Mouse (Mus musculus): ENCODE results near the gene Olfr351. TPM values are rescaled to one million over a fixed set of nuclear protein-coding genes. Genes with fewer than 3 reads are reported as not detected.

The Olfr351 gene
- not detected in 2 replicates for polyA plus RNA-seq (2012; rRNA removed)

GRCm38 (mm10) chr2:36862560-36862959 is at the start of gene Olfr351:
TSS of gene Olfr351 (minus strand) at chr2:36862660.
- no peak for DNase-seq (ENCODE audit: low read depth)

- no peak for DNase-seq (ENCODE audit: low read depth)
These were observed 42.9 kb upstream of the Olfr351 start, which contains the start of gene Olfr354 for GRCm38 (mm10) chr2:36905380-36905779. TSS of gene Olfr354 (plus strand) at chr2:36905680.

GRCm38 (mm10) chr2:36897114-36897513 is 34.7 kb upstream of the Olfr351 start:
- DNase-seq (ENCODE audit: low read depth): no peak

- no peak for DNase-seq (ENCODE audit: low read depth)
These were observed 30.4 kb upstream of the Olfr351 start, which contains the start of gene Olfr353 for GRCm38 (mm10) chr2:36892836-36893235. TSS of gene Olfr353 (minus strand) at chr2:36892936.

GRCm38 (mm10) chr2:36868160-36868559 is 5.7 kb upstream of the Olfr351 start, which contains the start of gene Olfr352:
TSS of gene Olfr352 (plus strand) at chr2:36868460.
- DNase-seq (ENCODE audit: low read depth): no peak

- no peak for DNase-seq (ENCODE audit: low read depth)
These were observed 16.4 kb downstream of the Olfr351 start, which contains the start of gene Olfr350 for GRCm38 (mm10) chr2:36846010-36846409. TSS of gene Olfr350 (plus strand) at chr2:36846310.

GRCm38 (mm10) chr2:36816932-36817331 is 45.5 kb downstream of the Olfr351 start, which contains the start of gene Olfr3:
TSS of gene Olfr3 (minus strand) at chr2:36817032.
- no peak for DNase-seq (ENCODE audit: low read depth)

Other genes starting within 250 kb of the Olfr351 start
- gene Olfr345, start 222.6 kb downstream of the Olfr351 start, polyA plus RNA-seq (2012; rRNA removed): not detected in 2 replicates
- not detected in 2 replicates for gene Olfr346, start 176.9 kb downstream of the Olfr351 start, polyA plus RNA-seq (2012; rRNA removed)
- gene Olfr347, start 130.8 kb downstream of the Olfr351 start, polyA plus RNA-seq (2012; rRNA removed): not detected in 2 replicates
- gene Olfr348, start 78.4 kb downstream of the Olfr351 start, polyA plus RNA-seq (2012; rRNA removed): not detected in 2 replicates
- gene Olfr50, start 72.1 kb downstream of the Olfr351 start, polyA plus RNA-seq (2012; rRNA removed): not detected in 2 replicates
- not detected in 2 replicates for gene Olfr3, start 45.6 kb downstream of the Olfr351 start, polyA plus RNA-seq (2012; rRNA removed)
- gene Olfr350, start 16.4 kb downstream of the Olfr351 start, polyA plus RNA-seq (2012; rRNA removed): not detected in 2 replicates
- not detected in 2 replicates for gene Olfr352, start 5.8 kb upstream of the Olfr351 start, polyA plus RNA-seq (2012; rRNA removed)
- gene Olfr353, start 30.3 kb upstream of the Olfr351 start, polyA plus RNA-seq (2012; rRNA removed): not detected in 2 replicates
- gene Olfr354, start 43.0 kb upstream of the Olfr351 start, polyA plus RNA-seq (2012; rRNA removed): not detected in 2 replicates
- gene Olfr355, start 66.2 kb upstream of the Olfr351 start, polyA plus RNA-seq (2012; rRNA removed): not detected in 2 replicates
- not detected in 2 replicates for gene Olfr356, start 74.5 kb upstream of the Olfr351 start, polyA plus RNA-seq (2012; rRNA removed)
- not detected in 2 replicates for gene Olfr357, start 131.2 kb upstream of the Olfr351 start, polyA plus RNA-seq (2012; rRNA removed)
- gene Olfr358, start 146.7 kb upstream of the Olfr351 start, polyA plus RNA-seq (2012; rRNA removed): not detected in 2 replicates
- gene Olfr360, start 203.1 kb upstream of the Olfr351 start, polyA plus RNA-seq (2012; rRNA removed): not detected in 2 replicates
- not detected in 2 replicates for gene Olfr361, start 226.6 kb upstream of the Olfr351 start, polyA plus RNA-seq (2012; rRNA removed)